Mouse (Mus musculus): ENCODE measurements around the gene Thap7. TPM values are rescaled to one million over a fixed set of nuclear protein-coding genes. Genes with fewer than 3 reads are reported as not detected.
"Not testable (repeated sequence)": the region's sequence is repeated elsewhere in the genome, so short reads cannot be mapped to it uniquely, and the experiment has no call there.

The Thap7 gene
- polyA plus RNA-seq, 1 experiment from 2014 or later, result 52.2 TPM

- Histone ChIP-seq H3K4me3 (no peak overlapping the region), H3K9me3 (no peaks in the 10 kb centered on the region), H3K27me3 (replicated peaks; ENCODE audit: low read depth, poor library complexity, severe bottlenecking) (no peaks in the 10 kb centered on the region), H3K4me1 (peaks cover 27% of the 10 kb centered on the region), H3K27ac (replicated peaks) (no peak overlapping the region), H3K36me3 (replicated peaks) (peaks cover 65% of the 10 kb centered on the region)
- no peak for DNase-seq (ENCODE audit: low spot score)
These were observed 3.3 kb downstream of the Thap7 start for GRCm38 (mm10) chr16:17527606-17528005.

GRCm38 (mm10) chr16:17526223-17526622, 4.7 kb downstream of the Thap7 start:
- peaks cover 15% of the 10 kb centered on the region for H3K4me1 ChIP-seq
- WGBS, result 86% methylated on average over 6 of the region's 6 CpGs
- no peaks in the 10 kb centered on the region for H3K9me3 ChIP-seq
- peaks cover 79% of the 10 kb centered on the region for H3K36me3 ChIP-seq (replicated peaks)
- no peak overlapping the region for H3K4me3 ChIP-seq
- DNase-seq (ENCODE audit: low spot score), result no peak
- no peak overlapping the region for H3K27ac ChIP-seq (replicated peaks)
- no peaks in the 10 kb centered on the region for H3K27me3 ChIP-seq (replicated peaks; ENCODE audit: low read depth, poor library complexity, severe bottlenecking)

DNA sequence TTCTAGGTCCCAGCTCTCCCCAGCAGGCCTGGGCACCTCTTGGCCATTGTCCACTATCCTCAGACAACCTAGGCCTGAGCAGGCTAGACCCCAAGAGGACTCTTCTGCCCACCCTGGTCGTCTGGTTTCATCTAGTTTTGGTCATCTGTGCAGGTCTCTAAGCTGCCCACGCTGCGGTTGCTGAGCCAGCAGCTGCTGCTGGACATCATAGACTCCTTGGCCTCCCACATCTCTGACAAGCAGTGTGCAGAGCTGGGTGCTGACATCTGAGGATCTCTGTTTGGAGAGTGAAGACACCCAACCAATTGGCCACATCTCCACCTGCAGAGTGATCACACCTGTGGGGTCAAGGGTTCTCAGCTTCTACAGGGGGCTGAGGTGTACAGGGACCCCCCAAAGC, 5.4 kb downstream of the Thap7 start:
- WGBS, result 83% methylated on average over 3 of the region's 3 CpGs
- no peaks in the 10 kb centered on the region for H3K27me3 ChIP-seq (replicated peaks; ENCODE audit: low read depth, poor library complexity, severe bottlenecking)
- no peak overlapping the region for H3K4me3 ChIP-seq
- no peaks in the 10 kb centered on the region for H3K9me3 ChIP-seq
- H3K4me1 ChIP-seq, result peaks cover 15% of the 10 kb centered on the region
- DNase-seq (ENCODE audit: low spot score), result no peak
- peaks cover 86% of the 10 kb centered on the region for H3K36me3 ChIP-seq (replicated peaks)
- no peak overlapping the region for H3K27ac ChIP-seq (replicated peaks)

GRCm38 (mm10) chr16:17524156-17524555, 6.8 kb downstream of the Thap7 start:
- H3K36me3 ChIP-seq (replicated peaks), result peaks cover 98% of the 10 kb centered on the region
- no peaks in the 10 kb centered on the region for H3K9me3 ChIP-seq
- no peak for DNase-seq (ENCODE audit: low spot score)
- peaks cover 3% of the 10 kb centered on the region; the same call in 1 of the 2 replicates for H3K4me1 ChIP-seq
- 92% methylated on average over 11 of the region's 11 CpGs for WGBS
- no peak overlapping the region for H3K27ac ChIP-seq (replicated peaks)
- no peak overlapping the region for H3K4me3 ChIP-seq
- H3K27me3 ChIP-seq (replicated peaks; ENCODE audit: low read depth, poor library complexity, severe bottlenecking), result no peaks in the 10 kb centered on the region

- no peaks in the 10 kb centered on the region for H3K4me1 ChIP-seq
- no peaks in the 10 kb centered on the region for H3K27me3 ChIP-seq (replicated peaks; ENCODE audit: low read depth, poor library complexity, severe bottlenecking)
- H3K9me3 ChIP-seq, result no peaks in the 10 kb centered on the region
- H3K36me3 ChIP-seq (replicated peaks), result peaks cover 98% of the 10 kb centered on the region
- DNase-seq (ENCODE audit: low spot score), result no peak
- H3K4me3 ChIP-seq, result no peak overlapping the region
- WGBS, result 89% methylated on average over 2 of the region's 2 CpGs
- H3K27ac ChIP-seq (replicated peaks), result no peak overlapping the region
These were observed 12.0 kb downstream of the Thap7 start for GRCm38 (mm10) chr16:17518910-17519309.

DNA sequence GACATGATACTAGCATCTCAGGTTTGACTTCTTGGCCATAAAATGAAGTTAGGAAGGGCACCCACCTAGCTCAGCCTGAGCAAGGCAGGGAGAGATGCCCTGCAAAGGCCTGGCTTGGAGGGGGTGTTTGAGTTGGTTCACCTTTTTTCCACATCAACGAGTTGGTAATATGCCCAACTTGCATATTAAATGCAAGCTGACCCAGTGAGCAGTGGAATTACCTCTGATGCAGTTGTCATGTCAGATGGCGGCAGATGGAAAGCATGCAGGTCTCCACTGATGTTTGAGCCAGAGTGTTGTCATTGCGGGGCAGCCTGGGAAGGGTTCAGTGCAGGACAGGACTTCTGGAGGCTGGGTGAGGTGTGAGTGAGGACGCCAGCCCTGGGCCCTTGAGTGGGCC, 19.5 kb downstream of the Thap7 start:
- Histone ChIP-seq H3K27ac (replicated peaks) (no peak overlapping the region), H3K9me3 (no peaks in the 10 kb centered on the region), H3K4me3 (no peak overlapping the region), H3K4me1 (peaks cover 16% of the 10 kb centered on the region), H3K27me3 (replicated peaks; ENCODE audit: low read depth, poor library complexity, severe bottlenecking) (no peaks in the 10 kb centered on the region), H3K36me3 (replicated peaks) (peaks cover 58% of the 10 kb centered on the region)
- WGBS, result 93% methylated on average over 4 of the region's 4 CpGs
- no peak for DNase-seq (ENCODE audit: low spot score)

GRCm38 (mm10) chr16:17510686-17511085, 20.2 kb downstream of the Thap7 start:
- H3K36me3 ChIP-seq (replicated peaks), result peaks cover 51% of the 10 kb centered on the region
- peak overlapping the region; percentile 77; the same call in 1 of the 2 replicates for H3K4me3 ChIP-seq
- no peaks in the 10 kb centered on the region for H3K9me3 ChIP-seq
- peaks cover 16% of the 10 kb centered on the region for H3K4me1 ChIP-seq
- H3K27me3 ChIP-seq (replicated peaks; ENCODE audit: low read depth, poor library complexity, severe bottlenecking), result no peaks in the 10 kb centered on the region
- no peak for DNase-seq (ENCODE audit: low spot score)
- H3K27ac ChIP-seq (replicated peaks), result no peak overlapping the region
- 89% methylated on average over 2 of the region's 2 CpGs for WGBS

DNA sequence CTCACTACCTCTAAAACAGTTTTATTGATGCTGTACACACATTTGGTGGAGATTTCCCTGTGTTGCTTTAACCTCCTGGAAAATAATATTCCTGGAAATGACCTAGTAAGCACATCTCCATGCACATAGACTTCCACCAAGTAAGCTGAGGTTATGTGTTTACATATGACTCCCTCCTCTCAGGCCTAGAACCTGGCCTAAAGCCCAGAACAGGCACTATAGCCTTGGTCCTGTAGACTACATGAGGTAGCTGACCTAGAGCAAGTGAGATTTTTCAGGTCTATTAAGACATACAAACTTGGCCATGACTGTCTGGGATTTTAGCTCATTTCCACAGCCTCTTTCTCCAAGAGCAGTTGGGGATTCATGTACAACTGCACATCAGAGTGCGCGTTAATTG, 20.8 kb downstream of the Thap7 start:
- Histone ChIP-seq H3K4me1 (peaks cover 16% of the 10 kb centered on the region), H3K4me3 (peak overlapping the region; percentile 77), H3K36me3 (replicated peaks) (peaks cover 45% of the 10 kb centered on the region), H3K27ac (replicated peaks) (no peak overlapping the region), H3K27me3 (replicated peaks; ENCODE audit: low read depth, poor library complexity, severe bottlenecking) (no peaks in the 10 kb centered on the region), H3K9me3 (no peaks in the 10 kb centered on the region)
- no peak for DNase-seq (ENCODE audit: low spot score)
- 95% methylated on average over 2 of the region's 2 CpGs for WGBS

GRCm38 (mm10) chr16:17509240-17509597, 21.7 kb downstream of the Thap7 start:
- peaks cover 36% of the 10 kb centered on the region for H3K36me3 ChIP-seq (replicated peaks)
- H3K4me3 ChIP-seq, result peak overlapping the region; percentile 77
- peaks cover 16% of the 10 kb centered on the region for H3K4me1 ChIP-seq
- no peaks in the 10 kb centered on the region for H3K9me3 ChIP-seq
- no peaks in the 10 kb centered on the region for H3K27me3 ChIP-seq (replicated peaks; ENCODE audit: low read depth, poor library complexity, severe bottlenecking)
- WGBS, result 12% methylated on average over 9 of the region's 9 CpGs
- H3K27ac ChIP-seq (replicated peaks), result peak overlapping the region; percentile 88
- DNase-seq (ENCODE audit: low spot score), result no peak

- Histone ChIP-seq H3K4me3 (peak within 1 kb of the TSS; percentile 77), H3K36me3 (replicated peaks) (peaks cover 31% of the 10 kb centered on the region), H3K27me3 (replicated peaks; ENCODE audit: low read depth, poor library complexity, severe bottlenecking) (no peaks in the 10 kb centered on the region), H3K9me3 (no peaks in the 10 kb centered on the region), H3K4me1 (peaks cover 16% of the 10 kb centered on the region), H3K27ac (replicated peaks) (peak within 1 kb of the TSS; percentile 88)
- under 1% methylated on average over 50 of the region's 50 CpGs for WGBS
- DNase-seq (ENCODE audit: low spot score), result peak; percentile 92
These were observed 22.2 kb downstream of the Thap7 start, which contains the start of gene Lztr1 for GRCm38 (mm10) chr16:17508546-17509239. Gene Lztr1, plus strand, starts transcription at chr16:17508688.

DNA sequence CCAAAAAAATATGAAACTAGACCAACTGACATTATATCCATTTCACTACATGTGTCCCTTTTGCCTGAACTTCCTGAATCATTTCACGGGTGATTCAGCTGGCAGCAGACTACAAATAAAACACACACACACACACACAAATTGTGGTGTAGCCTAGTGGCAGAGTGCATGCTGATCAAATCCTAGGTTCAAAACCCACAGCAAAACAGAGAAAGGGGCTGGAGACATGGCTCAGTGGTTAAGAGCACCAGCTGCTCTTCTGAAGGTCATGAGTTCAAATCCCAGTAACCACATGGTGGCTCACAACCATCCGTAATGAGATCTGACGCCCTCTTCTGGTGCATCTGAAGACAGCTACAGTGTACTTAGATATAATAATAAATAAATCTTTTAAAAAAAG, 22.9 kb downstream of the Thap7 start:
- Histone ChIP-seq H3K36me3 (replicated peaks) (peaks cover 24% of the 10 kb centered on the region), H3K27ac (replicated peaks) (peak overlapping the region; percentile 88), H3K4me1 (peaks cover 16% of the 10 kb centered on the region), H3K4me3 (peak overlapping the region; percentile 77)
- 31% methylated on average over 3 of the region's 3 CpGs for WGBS
- H3K27me3 ChIP-seq (replicated peaks; ENCODE audit: low read depth, poor library complexity, severe bottlenecking); DNase-seq (ENCODE audit: low spot score); H3K9me3 ChIP-seq: not testable (repeated sequence)

DNA sequence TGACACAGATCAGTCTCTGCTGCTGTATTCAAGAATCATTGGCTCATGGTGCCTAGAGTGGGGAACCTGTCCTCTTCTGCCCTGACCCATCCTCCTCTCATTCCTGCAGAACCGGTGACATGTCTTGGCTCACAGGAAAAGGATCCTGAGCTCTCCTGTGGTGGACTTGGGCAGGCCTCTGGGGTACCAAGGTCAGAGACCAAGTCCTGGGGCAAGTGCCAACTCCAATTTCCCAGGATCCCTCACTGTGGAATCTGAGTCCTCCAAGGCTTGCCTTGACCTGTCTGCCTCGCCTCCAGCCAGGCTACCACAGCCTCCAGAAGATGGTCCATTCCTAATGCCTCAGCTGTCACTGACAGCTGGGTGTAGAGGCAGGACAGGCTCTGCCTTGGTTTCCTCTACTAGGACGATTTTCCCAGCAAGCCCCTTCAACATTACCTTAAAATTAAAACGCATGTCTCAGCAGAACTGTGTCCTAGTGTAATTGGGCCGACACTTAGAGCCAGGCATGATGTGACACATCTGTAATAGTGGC, 23.9 kb downstream of the Thap7 start:
- Histone ChIP-seq H3K4me3 (no peak overlapping the region), H3K36me3 (replicated peaks) (peaks cover 15% of the 10 kb centered on the region), H3K27ac (replicated peaks) (no peak overlapping the region), H3K4me1 (peaks cover 16% of the 10 kb centered on the region), H3K27me3 (replicated peaks; ENCODE audit: low read depth, poor library complexity, severe bottlenecking) (no peaks in the 10 kb centered on the region), H3K9me3 (no peaks in the 10 kb centered on the region)
- WGBS, result 83% methylated on average over 5 of the region's 5 CpGs
- DNase-seq (ENCODE audit: low spot score), result no peak

- Histone ChIP-seq H3K27ac (replicated peaks) (no peak overlapping the region), H3K36me3 (replicated peaks) (no peaks in the 10 kb centered on the region), H3K9me3 (no peaks in the 10 kb centered on the region), H3K4me3 (no peak overlapping the region), H3K27me3 (replicated peaks; ENCODE audit: low read depth, poor library complexity, severe bottlenecking) (no peaks in the 10 kb centered on the region), H3K4me1 (peaks cover 7% of the 10 kb centered on the region)
- WGBS, result 88% methylated on average over 4 of the region's 4 CpGs
- no peak for DNase-seq (ENCODE audit: low spot score)
These were observed 28.3 kb downstream of the Thap7 start for GRCm38 (mm10) chr16:17502681-17503080.

Measured in embryonic facial prominence, embryonic 10.5 days (tissue).